Mouse (Mus musculus): Measurements from ENCODE around the gene Gm21680. TPM values are rescaled to one million over a fixed set of nuclear protein-coding genes. Genes with fewer than 3 reads are reported as not detected.

Gene Gm21680
- not detected for total RNA-seq (2023)

GRCm38 (mm10) chr5:25972563-25972962 lies at the start of gene Gm21680:
TSS of gene Gm21680 (minus strand) at chr5:25972663.

GRCm38 (mm10) chr5:26004698-26005097 lies 32.2 kb upstream of the Gm21680 start, which contains the start of gene Gm1979:
TSS of gene Gm1979 (minus strand) at chr5:26004798.

GRCm38 (mm10) chr5:25988550-25988949 lies 16.1 kb upstream of the Gm21680 start, which contains the start of gene Gm21698:
TSS of gene Gm21698 (minus strand) at chr5:25988650.

GRCm38 (mm10) chr5:25954317-25954716 lies 18.1 kb downstream of the Gm21680 start, which contains the start of gene Gm21671:
TSS of gene Gm21671 (minus strand) at chr5:25954417.

GRCm38 (mm10) chr5:25942281-25942680 lies 30.2 kb downstream of the Gm21680 start, which contains the start of gene Gm21663:
TSS of gene Gm21663 (minus strand) at chr5:25942381.

Other genes with a start within 250 kb of the Gm21680 start
- 1.3 TPM for gene Actr3b, start 212.7 kb downstream of the Gm21680 start, total RNA-seq (2023)
- gene Gm21663, start 30.3 kb downstream of the Gm21680 start, total RNA-seq (2023) = not detected
- gene Gm21671, start 18.2 kb downstream of the Gm21680 start, total RNA-seq (2023) = not detected
- gene Gm21698, start 16.0 kb upstream of the Gm21680 start, total RNA-seq (2023) = not detected
- gene Gm1979, start 32.1 kb upstream of the Gm21680 start, total RNA-seq (2023) = not detected
- not detected for gene Gm5862, start 50.3 kb upstream of the Gm21680 start, total RNA-seq (2023)
- not detected for gene Speer4a, start 66.9 kb upstream of the Gm21680 start, total RNA-seq (2023)
- gene Gm7347, start 85.9 kb upstream of the Gm21680 start, total RNA-seq (2023) = not detected
- not detected for gene Gm10471, start 116.6 kb upstream of the Gm21680 start, total RNA-seq (2023)
- not detected for gene 5031410I06Rik, start 132.7 kb upstream of the Gm21680 start, total RNA-seq (2023)
- not detected for gene Gm10220, start 148.8 kb upstream of the Gm21680 start, total RNA-seq (2023)

Measured in CD8-positive naive resting alpha-beta T cell, adult 57 days (primary cell).